22 mouse cellular contexts compared by ENCODE assay signal in the genomic region with DNA sequence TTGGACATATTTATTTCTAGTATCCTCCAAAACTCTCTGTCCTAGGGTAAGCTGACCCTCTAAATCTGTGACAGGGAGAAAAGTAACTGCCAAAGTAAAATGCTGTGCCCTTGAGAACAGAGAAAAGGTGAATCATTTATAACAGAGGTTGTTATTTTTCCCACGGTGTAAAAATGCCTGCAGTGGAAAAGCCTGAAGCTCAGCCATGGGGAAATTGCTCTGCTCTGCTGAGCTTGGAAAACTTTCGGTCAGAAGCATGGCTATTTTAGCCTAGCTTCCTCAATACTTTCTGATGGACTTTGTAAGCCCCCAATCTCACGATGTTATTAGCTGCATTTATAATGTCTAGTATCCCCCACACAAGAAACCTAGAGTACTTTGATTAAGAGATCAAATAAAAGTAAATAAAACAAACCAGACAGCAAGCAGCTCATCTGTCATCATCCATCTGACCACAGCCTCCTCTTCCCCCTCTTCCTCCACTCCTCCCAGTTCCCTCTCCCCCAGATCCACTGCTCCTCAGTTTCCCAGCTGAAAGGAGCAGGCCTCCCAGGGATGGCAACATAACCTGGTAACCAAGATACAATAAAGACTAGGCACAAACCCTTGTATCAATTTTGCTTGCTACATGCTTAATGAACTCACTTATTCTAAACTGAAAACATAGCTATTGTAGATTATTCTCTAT.
"Had no signal": no experiment of that assay in that cellular context is flagged by ENCODE, and none has a peak within 500 bp of the region (broad histone marks: within the 10 kb centered on the region; RNA-seq: fewer than 3 reads in every experiment).

No protein-coding gene starts in this region.

- H3K9me3 ChIP-seq: heart, embryonic 13.5 days; heart, embryonic 15.5 days; hindbrain, embryonic 13.5 days; hindbrain, embryonic 15.5 days; limb, embryonic 13.5 days; limb, embryonic 15.5 days; liver, embryonic 12.5 days had no signal

- H3K9ac ChIP-seq: forebrain, postnatal 0 days; heart, embryonic 13.5 days; heart, embryonic 15.5 days; hindbrain, embryonic 13.5 days; hindbrain, embryonic 15.5 days; limb, embryonic 13.5 days; limb, embryonic 15.5 days; liver, embryonic 12.5 days; liver, embryonic 14.5 days had no signal

- H3K27ac ChIP-seq: heart, adult 2 months; heart, embryonic 13.5 days; heart, embryonic 15.5 days; hindbrain, embryonic 13.5 days; hindbrain, embryonic 15.5 days; hindbrain, postnatal 0 days; limb, embryonic 13.5 days; limb, embryonic 15.5 days; liver, embryonic 12.5 days; liver, embryonic 14.5 days had no signal

- H3K4me3 ChIP-seq: heart, adult 2 months; heart, embryonic 13.5 days; heart, embryonic 15.5 days; hindbrain, embryonic 13.5 days; hindbrain, embryonic 15.5 days; limb, embryonic 13.5 days; limb, embryonic 15.5 days; liver, embryonic 12.5 days had no signal

- H3K36me3 ChIP-seq: heart, embryonic 13.5 days; heart, embryonic 15.5 days; hindbrain, embryonic 13.5 days; hindbrain, embryonic 15.5 days; limb, embryonic 13.5 days; limb, embryonic 15.5 days; liver, embryonic 12.5 days had no signal

- H3K4me2 ChIP-seq: heart, embryonic 11.5 days; heart, embryonic 13.5 days; heart, embryonic 15.5 days; hindbrain, embryonic 13.5 days; hindbrain, embryonic 15.5 days; limb, embryonic 13.5 days; limb, embryonic 15.5 days; liver, embryonic 12.5 days had no signal

- ATAC-seq: forebrain, postnatal 0 days; hindbrain, postnatal 0 days; intestine, embryonic 16.5 days; liver, embryonic 12.5 days had no signal

- H3K27me3 ChIP-seq: heart, embryonic 13.5 days; heart, embryonic 15.5 days; hindbrain, embryonic 13.5 days; hindbrain, embryonic 15.5 days; limb, embryonic 13.5 days; limb, embryonic 15.5 days; liver, embryonic 12.5 days had no signal

- DNase-seq: forebrain, postnatal 0 days; gastrocnemius, postnatal 14 days; gastrocnemius, postnatal 36 days; heart, adult 11 months; heart, adult 2 months; heart, postnatal 14 days; heart, postnatal 36 days; layer of hippocampus, adult 9-11 months; layer of hippocampus, postnatal 36 days; left cerebral cortex, postnatal 4 days; lung, adult 18-20 months had no signal

- H3K4me1 ChIP-seq: heart, embryonic 13.5 days; heart, embryonic 15.5 days; hindbrain, embryonic 13.5 days; hindbrain, embryonic 15.5 days; limb, embryonic 13.5 days; limb, embryonic 15.5 days; liver, embryonic 12.5 days had no signal
